Mouse (Mus musculus) forebrain, embryonic 15.5 days (tissue): ENCODE data around the gene Cgnl1. TPM values are rescaled to one million over a fixed set of nuclear protein-coding genes. Genes with fewer than 3 reads are reported as not detected.

Experiments
- ATAC-seq: fragments of 200-750 bp; cut with Nextera tagmentation; replicated peaks from 2 replicates; pipeline ENCODE4 v1.8.0; 2017; ENCODE audit warnings: mild to moderate bottlenecking, moderate TSS enrichment, moderate library complexity
- H3K27ac ChIP-seq: fragments of 300-500 bp; sonication (generic); replicated peaks from 2 replicates; pipeline ENCODE4 v1.5.1; 2015; ENCODE audit warnings: mild to moderate bottlenecking, inconsistent platforms
- H3K27me3 ChIP-seq: fragments of 300-500 bp; sonication (generic); 2 replicates; pipeline ENCODE4 v1.6.1; 2015; ENCODE audit warnings: inconsistent platforms
- H3K36me3 ChIP-seq: fragments of 300-500 bp; sonication (generic); 2 replicates; pipeline ENCODE4 v1.6.1; 2015; ENCODE audit warnings: mild to moderate bottlenecking, inconsistent platforms
- H3K4me1 ChIP-seq: fragments of 300-500 bp; sonication (generic); 2 replicates; pipeline ENCODE4 v1.6.1; 2015; ENCODE audit warnings: inconsistent platforms
- H3K4me2 ChIP-seq: fragments of 300-500 bp; sonication (generic); replicated peaks from 2 replicates; pipeline ENCODE4 v1.6.1; 2015; ENCODE audit warnings: mild to moderate bottlenecking, inconsistent platforms
- H3K4me3 ChIP-seq: fragments of 300-500 bp; sonication (generic); 2 replicates; pipeline ENCODE4 v1.5.1; 2015; ENCODE audit warnings: mild to moderate bottlenecking, inconsistent platforms
- H3K9ac ChIP-seq: fragments of 300-500 bp; sonication (generic); replicated peaks from 2 replicates; pipeline ENCODE4 v1.6.1; 2015; ENCODE audit warnings: mild to moderate bottlenecking, inconsistent platforms
- H3K9me3 ChIP-seq: fragments of 300-500 bp; sonication (generic); 2 replicates; pipeline ENCODE4 v1.6.1; 2016; ENCODE audit warnings: inconsistent platforms
- WGBS: fragments of 180-500 bp; shearing (Covaris S2); methylation state at CpG from one replicate; pipeline ENCODE4 v1.1.7; 2015; ENCODE audit warnings: mixed read lengths; 5-methylcytosine and 5-hydroxymethylcytosine counted together
- polyA plus RNA-seq: library from polyadenylated mRNA; unstranded; fragments of >200 nt; fragmentation: Nextera tagmentation; extraction: Ambion mirVana; gene quantifications from 2 replicates; pipeline ENCODE4 v1.2.1, GENCODE M21; 2015

The Cgnl1 gene
- polyA plus RNA-seq, 1 experiment from 2014 or later: 4.0 TPM

GRCm38 (mm10) chr9:71804116-71804515, 32.7 kb upstream of the Cgnl1 start:
- H3K27ac ChIP-seq: no peak overlapping the region
- no peak for ATAC-seq
- no peaks in the 10 kb centered on the region for H3K36me3 ChIP-seq
- H3K27me3 ChIP-seq: no peaks in the 10 kb centered on the region
- H3K4me3 ChIP-seq: no peak overlapping the region
- no peaks in the 10 kb centered on the region for H3K4me1 ChIP-seq
- 26% methylated on average over 6 of the region's 6 CpGs for WGBS
- no peak overlapping the region for H3K4me2 ChIP-seq
- H3K9ac ChIP-seq: no peak overlapping the region
- no peaks in the 10 kb centered on the region for H3K9me3 ChIP-seq

- H3K4me1 ChIP-seq: no peaks in the 10 kb centered on the region
- WGBS: 61% methylated on average over 7 of the region's 7 CpGs
- H3K9ac ChIP-seq: no peak overlapping the region
- ATAC-seq: no peak
- no peak overlapping the region for H3K4me3 ChIP-seq
- H3K27me3 ChIP-seq: no peaks in the 10 kb centered on the region
- H3K27ac ChIP-seq: no peak overlapping the region
- H3K9me3 ChIP-seq: no peaks in the 10 kb centered on the region
- no peaks in the 10 kb centered on the region for H3K36me3 ChIP-seq
- no peak overlapping the region for H3K4me2 ChIP-seq
These were observed 31.9 kb upstream of the Cgnl1 start for GRCm38 (mm10) chr9:71803281-71803680.

GRCm38 (mm10) chr9:71799598-71799997, 28.2 kb upstream of the Cgnl1 start:
- H3K36me3 ChIP-seq: no peaks in the 10 kb centered on the region
- H3K9me3 ChIP-seq: no peaks in the 10 kb centered on the region
- no peak overlapping the region for H3K4me3 ChIP-seq
- no peak overlapping the region for H3K27ac ChIP-seq
- H3K4me1 ChIP-seq: no peaks in the 10 kb centered on the region
- WGBS: 82% methylated on average over 5 of the region's 5 CpGs
- no peak overlapping the region for H3K4me2 ChIP-seq
- ATAC-seq: no peak
- H3K9ac ChIP-seq: no peak overlapping the region
- H3K27me3 ChIP-seq: no peaks in the 10 kb centered on the region

DNA sequence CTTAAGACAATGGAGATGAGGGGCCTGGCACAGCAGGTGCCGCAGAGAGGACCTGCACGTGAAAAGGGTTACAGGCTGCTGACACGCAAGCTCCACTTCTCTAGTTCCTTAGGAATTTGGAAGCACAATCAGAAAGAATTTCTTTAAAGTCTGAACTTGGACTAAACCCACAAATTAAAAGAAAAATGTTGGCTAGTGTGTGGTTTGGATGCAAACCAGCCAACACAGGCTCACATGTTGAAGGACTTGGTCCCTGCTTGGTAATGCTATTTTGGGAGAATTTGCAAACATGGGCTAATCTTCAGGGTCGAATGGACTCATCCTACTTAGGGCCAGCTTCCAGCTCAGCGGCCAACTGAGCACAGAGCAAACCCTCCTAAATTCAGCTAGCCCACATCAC, 26.8 kb upstream of the Cgnl1 start:
- no peak for ATAC-seq

DNA sequence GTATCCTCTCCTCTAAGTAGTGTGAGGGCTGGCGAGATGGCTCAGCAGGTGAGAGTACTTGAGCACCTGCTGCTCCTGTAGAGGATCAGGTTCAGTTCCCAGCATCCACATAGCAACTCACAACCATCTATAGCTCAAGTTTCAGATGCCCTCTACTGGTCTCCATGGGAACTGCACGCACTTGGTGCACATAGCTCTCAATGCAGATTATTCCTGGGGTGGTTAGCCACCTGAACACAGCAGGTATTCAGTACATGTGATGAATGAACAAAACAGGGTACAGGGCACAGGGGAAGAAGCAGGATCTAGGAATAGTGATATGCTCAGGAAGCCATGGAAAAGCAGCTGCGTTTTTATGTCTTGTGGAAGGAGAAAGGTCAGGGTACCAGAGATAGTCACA, 6.0 kb upstream of the Cgnl1 start:
- no peak for ATAC-seq
- WGBS: 94% methylated on average over 3 of the region's 3 CpGs
- no peak overlapping the region for H3K4me2 ChIP-seq

More for the DNA sequence above, 26.8 kb upstream of the Cgnl1 start:
- no peak overlapping the region for H3K4me2 ChIP-seq
- H3K4me1 ChIP-seq: no peaks in the 10 kb centered on the region
- H3K27ac ChIP-seq: no peak overlapping the region
- no peaks in the 10 kb centered on the region for H3K36me3 ChIP-seq
- no peaks in the 10 kb centered on the region for H3K9me3 ChIP-seq
- H3K27me3 ChIP-seq: no peaks in the 10 kb centered on the region
- 53% methylated on average over 5 of the region's 5 CpGs for WGBS
- H3K4me3 ChIP-seq: no peak overlapping the region
- no peak overlapping the region for H3K9ac ChIP-seq

GRCm38 (mm10) chr9:71776337-71776736, 4.9 kb upstream of the Cgnl1 start:
- Histone ChIP-seq H3K4me2 (no peak overlapping the region), H3K9ac (no peak overlapping the region), H3K27me3 (peaks cover 4% of the 10 kb centered on the region; the same call in 1 of the 2 replicates), H3K4me1 (peaks cover 3% of the 10 kb centered on the region), H3K36me3 (no peaks in the 10 kb centered on the region), H3K4me3 (no peak overlapping the region), H3K27ac (no peak overlapping the region), H3K9me3 (no peaks in the 10 kb centered on the region)
- whole genome bisulfite sequencing: 74% methylated on average over 3 of the region's 3 CpGs
- ATAC-seq: no peak

More for the DNA sequence above, 6.0 kb upstream of the Cgnl1 start:
- no peaks in the 10 kb centered on the region for H3K36me3 ChIP-seq
- no peak overlapping the region for H3K4me3 ChIP-seq
- no peak overlapping the region for H3K27ac ChIP-seq
- H3K27me3 ChIP-seq: no peaks in the 10 kb centered on the region
- no peaks in the 10 kb centered on the region for H3K4me1 ChIP-seq
- no peaks in the 10 kb centered on the region for H3K9me3 ChIP-seq
- H3K9ac ChIP-seq: no peak overlapping the region

DNA sequence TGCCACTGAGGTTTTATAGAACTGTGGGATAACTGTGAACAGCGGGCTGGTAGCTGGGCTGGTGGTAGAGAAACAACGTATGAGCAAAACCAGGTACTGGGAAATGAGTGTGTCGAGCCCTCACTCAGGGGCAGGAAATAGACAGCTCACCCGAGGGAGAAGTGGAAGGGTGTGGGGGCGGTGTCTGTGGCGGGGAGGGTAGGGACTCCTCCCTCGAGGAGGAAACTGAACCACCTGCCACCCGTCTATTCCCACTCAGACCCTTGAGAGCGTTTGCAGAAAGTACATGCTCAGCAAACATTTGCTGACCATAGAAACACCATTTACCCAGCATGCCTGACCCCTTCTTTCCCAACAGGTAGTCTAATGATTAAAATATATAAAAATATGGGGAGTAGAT, 2.2 kb upstream of the Cgnl1 start:
- Histone ChIP-seq H3K9ac (no peak overlapping the region), H3K27ac (no peak overlapping the region), H3K36me3 (no peaks in the 10 kb centered on the region), H3K4me1 (peaks cover 12% of the 10 kb centered on the region), H3K27me3 (peaks cover 27% of the 10 kb centered on the region), H3K9me3 (no peaks in the 10 kb centered on the region), H3K4me2 (no peak overlapping the region), H3K4me3 (no peak overlapping the region)
- no peak for ATAC-seq
- WGBS: 92% methylated on average over 9 of the region's 9 CpGs

DNA sequence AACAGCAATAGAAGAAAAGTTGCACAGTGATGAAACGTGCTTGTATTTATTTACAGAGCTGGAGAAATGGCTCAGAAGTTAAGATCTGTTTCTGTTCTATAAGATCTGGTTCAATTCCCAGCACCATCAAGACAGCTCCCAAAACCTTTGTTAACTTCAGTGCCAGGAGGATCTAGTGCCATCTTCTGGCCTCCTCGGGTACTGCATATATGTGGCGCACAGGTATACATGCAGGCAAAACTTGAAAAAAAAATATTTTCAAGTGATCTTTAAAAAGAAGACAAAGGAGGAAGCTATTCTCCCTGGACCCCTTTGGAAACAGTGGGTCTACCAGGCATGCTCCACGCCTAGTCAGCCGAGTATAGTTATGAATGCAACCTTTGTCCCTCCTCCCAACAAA, 936 bp upstream of the Cgnl1 start:
- H3K9me3 ChIP-seq: no peaks in the 10 kb centered on the region
- H3K4me1 ChIP-seq: peaks cover 12% of the 10 kb centered on the region
- no peaks in the 10 kb centered on the region for H3K36me3 ChIP-seq
- H3K4me3 ChIP-seq: no peak overlapping the region
- peaks cover 33% of the 10 kb centered on the region for H3K27me3 ChIP-seq
- no peak overlapping the region for H3K9ac ChIP-seq
- no peak for ATAC-seq
- no peak overlapping the region for H3K4me2 ChIP-seq
- no peak overlapping the region for H3K27ac ChIP-seq
- 67% methylated on average over 5 of the region's 5 CpGs for WGBS

DNA sequence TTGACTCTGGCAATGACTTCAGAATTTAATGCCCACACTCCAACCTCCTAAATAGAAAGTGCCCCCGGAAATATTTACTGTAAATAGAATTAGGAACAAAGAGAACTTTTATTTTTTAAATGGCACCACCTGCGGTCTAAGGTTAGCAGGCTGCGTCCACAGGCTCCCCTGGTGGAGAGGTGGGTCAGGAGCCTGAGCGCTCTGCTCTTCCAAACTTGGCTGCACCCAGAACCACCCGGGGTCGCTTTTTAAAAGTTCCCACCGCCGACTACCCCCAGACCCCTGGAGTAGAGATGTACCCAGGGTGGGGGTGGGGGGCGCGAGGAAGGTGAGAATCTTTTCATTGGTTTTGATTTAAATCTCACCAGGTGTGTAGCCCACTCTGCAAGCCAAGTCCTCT, 918 bp downstream of the Cgnl1 start:
- peak overlapping the region; percentile 57; the same call in 1 of the 2 replicates for H3K4me3 ChIP-seq
- ATAC-seq: no peak
- no peaks in the 10 kb centered on the region for H3K36me3 ChIP-seq
- H3K9me3 ChIP-seq: no peaks in the 10 kb centered on the region
- H3K4me2 ChIP-seq: peak overlapping the region; percentile 95
- H3K4me1 ChIP-seq: peaks cover 12% of the 10 kb centered on the region
- WGBS: 3% methylated on average over 10 of the region's 10 CpGs
- H3K9ac ChIP-seq: no peak overlapping the region
- H3K27ac ChIP-seq: no peak overlapping the region
- H3K27me3 ChIP-seq: peaks cover 33% of the 10 kb centered on the region

GRCm38 (mm10) chr9:71769701-71770100, 1.7 kb downstream of the Cgnl1 start:
- H3K36me3 ChIP-seq: no peaks in the 10 kb centered on the region
- no peak overlapping the region for H3K27ac ChIP-seq
- peaks cover 12% of the 10 kb centered on the region for H3K4me1 ChIP-seq
- 46% methylated on average over 9 of the region's 9 CpGs for WGBS
- no peak for ATAC-seq
- no peaks in the 10 kb centered on the region for H3K9me3 ChIP-seq
- peaks cover 36% of the 10 kb centered on the region for H3K27me3 ChIP-seq
- H3K4me3 ChIP-seq: no peak overlapping the region
- no peak overlapping the region for H3K9ac ChIP-seq
- H3K4me2 ChIP-seq: no peak overlapping the region

GRCm38 (mm10) chr9:71768119-71768518, 3.3 kb downstream of the Cgnl1 start:
- ATAC-seq: no peak
- H3K4me3 ChIP-seq: no peak overlapping the region
- no peaks in the 10 kb centered on the region for H3K9me3 ChIP-seq
- H3K4me1 ChIP-seq: peaks cover 12% of the 10 kb centered on the region
- 91% methylated on average over 1 of the region's 1 CpGs for WGBS
- H3K9ac ChIP-seq: no peak overlapping the region
- H3K4me2 ChIP-seq: no peak overlapping the region
- no peak overlapping the region for H3K27ac ChIP-seq
- no peaks in the 10 kb centered on the region for H3K36me3 ChIP-seq
- peaks cover 43% of the 10 kb centered on the region for H3K27me3 ChIP-seq

DNA sequence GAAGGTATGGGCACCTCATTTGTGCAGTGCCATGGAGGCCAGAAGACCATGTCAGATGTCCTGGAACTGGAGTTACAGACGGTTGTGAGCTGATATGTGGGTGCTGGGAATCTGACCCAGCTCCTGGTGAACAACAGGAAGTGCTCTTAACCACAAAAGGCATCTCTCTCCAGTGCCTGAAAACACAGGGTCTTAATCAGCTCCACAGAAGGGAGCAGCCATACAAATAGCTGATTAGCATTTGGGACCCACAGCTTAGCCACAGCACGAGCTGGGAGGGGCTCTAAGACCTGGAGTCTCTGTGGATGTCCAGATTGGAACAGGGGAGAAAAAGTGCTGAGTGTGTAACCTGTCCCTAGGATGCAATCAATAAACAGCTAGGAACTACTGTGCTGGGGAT, 4.5 kb downstream of the Cgnl1 start:
- Histone ChIP-seq H3K36me3 (no peaks in the 10 kb centered on the region), H3K4me2 (no peak overlapping the region), H3K4me3 (no peak overlapping the region), H3K27ac (no peak overlapping the region), H3K9me3 (no peaks in the 10 kb centered on the region), H3K4me1 (peaks cover 12% of the 10 kb centered on the region), H3K27me3 (peaks cover 43% of the 10 kb centered on the region), H3K9ac (no peak overlapping the region)
- no peak for ATAC-seq
- WGBS: 45% methylated on average over 2 of the region's 2 CpGs

GRCm38 (mm10) chr9:71766306-71766705, 5.1 kb downstream of the Cgnl1 start:
- Histone ChIP-seq H3K36me3 (no peaks in the 10 kb centered on the region), H3K27ac (no peak overlapping the region), H3K4me3 (no peak overlapping the region), H3K9ac (no peak overlapping the region), H3K27me3 (peaks cover 39% of the 10 kb centered on the region), H3K9me3 (no peaks in the 10 kb centered on the region), H3K4me2 (no peak overlapping the region), H3K4me1 (peaks cover 8% of the 10 kb centered on the region)
- WGBS: 84% methylated on average over 8 of the region's 8 CpGs
- ATAC-seq: no peak
